Mouse (Mus musculus): ENCODE measurements around the gene Arhgap27. TPM values are rescaled to one million over a fixed set of nuclear protein-coding genes. Genes with fewer than 3 reads are reported as not detected.
A peak's percentile ranks its signal among the peaks of the same experiment; 100 is the strongest.
"Not testable (repeated sequence)": the region's sequence is repeated elsewhere in the genome, so short reads cannot be mapped to it uniquely, and the experiment has no call there.

The Arhgap27 gene
- polyA plus RNA-seq, 1 experiment: 2.0 TPM

DNA sequence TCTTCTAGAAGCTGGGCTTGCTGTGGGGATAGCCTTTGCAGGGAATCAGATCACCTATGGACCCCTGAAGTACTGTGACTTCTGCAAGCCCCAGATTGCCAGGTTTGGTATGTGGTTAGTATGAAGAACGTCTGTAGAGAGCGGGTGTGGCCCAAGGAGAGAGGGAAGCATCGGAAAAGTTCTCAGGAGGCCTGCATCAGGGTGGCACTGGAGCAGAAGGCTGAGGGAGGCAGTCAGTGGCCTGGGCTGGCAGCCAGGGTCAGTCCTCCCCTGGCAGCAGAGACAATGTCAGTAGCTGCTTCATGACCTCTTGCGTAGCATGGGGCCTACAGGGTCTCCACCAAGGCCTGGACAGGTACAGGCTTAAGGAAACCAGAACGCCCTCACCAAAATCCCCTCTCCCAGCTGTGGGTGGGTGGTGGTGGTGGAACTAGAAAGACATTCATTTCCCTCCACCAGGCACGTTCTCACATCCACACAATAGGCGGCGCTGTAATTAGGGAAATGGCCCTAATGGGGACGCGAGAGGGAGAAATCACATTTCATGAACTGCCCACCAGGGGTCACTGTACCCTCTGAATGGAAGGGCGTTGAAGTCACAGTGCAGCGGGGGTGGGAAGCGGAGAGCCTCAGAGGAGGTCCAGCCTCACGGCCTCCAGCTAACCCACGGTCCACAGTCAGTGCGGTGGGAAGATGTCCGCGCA lies 31.2 kb downstream of the Arhgap27 start:
- no peak overlapping the region for H3K4me3 ChIP-seq (ENCODE audit: insufficient read depth, low read length)
- TF ChIP-seq CTCF (IDR thresholded peaks at IDR 0.05; ENCODE audit: borderline replicate concordance, insufficient read depth, low read length) (peak; percentile 68), POLR2A (IDR thresholded peaks at IDR 0.05; ENCODE audit: low read depth, low read length) (no peak)
- no peak overlapping the region for H3K27ac ChIP-seq (ENCODE audit: insufficient read depth, low read length)
- no peaks in the 10 kb centered on the region for H3K4me1 ChIP-seq (ENCODE audit: control insufficient read depth, insufficient read depth, low read length)

- H3K4me3 ChIP-seq (ENCODE audit: insufficient read depth, low read length): no peak overlapping the region
- TF ChIP-seq CTCF (IDR thresholded peaks at IDR 0.05; ENCODE audit: borderline replicate concordance, insufficient read depth, low read length) (no peak), POLR2A (IDR thresholded peaks at IDR 0.05; ENCODE audit: low read depth, low read length) (no peak)
- no peaks in the 10 kb centered on the region for H3K4me1 ChIP-seq (ENCODE audit: control insufficient read depth, insufficient read depth, low read length)
Measured at GRCm38 (mm10) chr11:103331502-103332185, 31.8 kb downstream of the Arhgap27 start.

DNA sequence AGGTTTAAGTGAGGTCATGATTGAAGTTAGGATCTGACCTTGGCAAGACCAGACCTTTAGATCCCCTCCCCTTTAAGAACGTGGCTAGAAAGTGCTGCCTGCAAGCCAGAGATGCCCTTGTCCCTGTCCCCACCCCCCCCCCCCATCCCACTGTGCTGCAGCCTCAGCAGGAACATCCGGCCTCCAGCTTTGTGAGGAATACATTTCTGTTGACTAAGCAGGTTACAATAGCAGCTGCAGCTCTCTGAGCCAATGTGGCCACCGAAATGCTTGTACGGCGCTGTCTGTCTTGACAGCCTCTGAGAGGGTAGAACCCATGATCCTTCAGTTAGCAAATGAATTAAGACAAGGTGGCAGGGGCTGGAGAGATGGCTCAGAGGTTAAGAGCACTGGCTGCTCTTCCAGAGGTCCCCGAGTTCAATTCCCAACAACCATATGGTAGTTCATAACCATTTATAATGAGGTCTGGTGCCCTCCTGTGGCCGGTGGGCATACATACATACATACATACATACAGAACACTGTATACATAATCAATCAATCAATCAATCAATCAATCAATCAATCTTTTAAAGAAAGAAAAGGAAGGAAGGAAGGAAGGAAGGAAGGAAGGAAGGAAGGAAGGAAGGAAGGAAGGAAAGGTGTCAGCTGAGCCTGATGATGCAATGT lies 32.7 kb downstream of the Arhgap27 start:
- Histone ChIP-seq H3K27ac (ENCODE audit: insufficient read depth, low read length) (no peak overlapping the region), H3K4me1 (ENCODE audit: control insufficient read depth, insufficient read depth, low read length) (no peaks in the 10 kb centered on the region), H3K4me3 (ENCODE audit: insufficient read depth, low read length) (no peak overlapping the region)
- TF ChIP-seq CTCF (IDR thresholded peaks at IDR 0.05; ENCODE audit: borderline replicate concordance, insufficient read depth, low read length): no peak
- TF ChIP-seq POLR2A (IDR thresholded peaks at IDR 0.05; ENCODE audit: low read depth, low read length): no peak

More at GRCm38 (mm10) chr11:103331502-103332185, 31.8 kb downstream of the Arhgap27 start:
- H3K27ac ChIP-seq (ENCODE audit: insufficient read depth, low read length): no peak overlapping the region

DNA sequence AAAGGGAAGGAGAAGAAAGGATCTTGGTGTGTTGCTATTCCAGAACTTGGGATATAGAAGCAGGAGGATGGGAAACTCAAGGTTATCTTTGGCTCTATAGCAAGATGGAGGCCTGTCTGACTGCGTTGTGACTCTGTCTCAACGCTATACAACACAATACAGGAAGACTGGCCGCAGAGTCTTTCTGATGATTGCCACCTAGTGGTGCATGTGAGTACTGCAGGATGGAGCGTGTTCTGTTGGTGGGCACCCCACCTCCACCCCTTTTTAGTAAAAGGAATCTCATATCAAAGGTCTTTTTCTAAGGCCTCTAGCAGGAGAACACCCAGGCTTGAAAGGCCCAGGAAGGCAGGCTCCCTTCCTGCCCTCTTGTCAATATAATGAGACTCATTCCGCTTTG lies 36.5 kb downstream of the Arhgap27 start:
- no peak overlapping the region for H3K27ac ChIP-seq (ENCODE audit: insufficient read depth, low read length)
- no peak overlapping the region for H3K4me3 ChIP-seq (ENCODE audit: insufficient read depth, low read length)
- no peak for TF ChIP-seq POLR2A (IDR thresholded peaks at IDR 0.05; ENCODE audit: low read depth, low read length)
- peak; percentile 59; the same call in 1 of the 2 replicates for TF ChIP-seq CTCF (IDR thresholded peaks at IDR 0.05; ENCODE audit: borderline replicate concordance, insufficient read depth, low read length)
- no peaks in the 10 kb centered on the region for H3K4me1 ChIP-seq (ENCODE audit: control insufficient read depth, insufficient read depth, low read length)

- TF ChIP-seq CTCF (IDR thresholded peaks at IDR 0.05; ENCODE audit: borderline replicate concordance, insufficient read depth, low read length) (peak; percentile 91), POLR2A (IDR thresholded peaks at IDR 0.05; ENCODE audit: low read depth, low read length) (no peak)
Measured at GRCm38 (mm10) chr11:103325172-103325571, 38.3 kb downstream of the Arhgap27 start.

DNA sequence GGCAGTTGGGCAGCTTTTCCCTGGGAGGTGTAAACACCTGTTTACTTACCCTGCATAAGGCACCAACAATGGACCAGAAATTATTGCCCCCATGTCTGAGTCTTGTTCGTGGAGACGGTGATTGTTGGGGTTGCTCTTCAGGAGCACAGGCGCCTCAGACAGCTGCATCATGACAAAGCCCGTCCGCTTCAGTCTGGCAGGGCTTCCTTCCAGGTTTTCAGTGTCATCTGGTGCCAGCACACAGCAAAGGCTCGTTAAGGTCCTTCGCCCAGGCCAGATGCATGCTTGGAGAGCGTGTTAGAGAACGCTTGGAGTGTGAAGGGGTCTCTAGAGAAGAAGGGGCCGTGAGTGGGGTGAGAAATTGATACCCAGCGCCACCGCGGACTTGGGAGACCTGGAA lies 38.8 kb downstream of the Arhgap27 start:
- TF ChIP-seq POLR2A (IDR thresholded peaks at IDR 0.05; ENCODE audit: low read depth, low read length) (no peak), CTCF (IDR thresholded peaks at IDR 0.05; ENCODE audit: borderline replicate concordance, insufficient read depth, low read length) (no peak)
- Histone ChIP-seq H3K4me1 (ENCODE audit: control insufficient read depth, insufficient read depth, low read length) (peaks cover 4% of the 10 kb centered on the region; the same call in 1 of the 2 replicates), H3K27ac (ENCODE audit: insufficient read depth, low read length) (no peak overlapping the region), H3K4me3 (ENCODE audit: insufficient read depth, low read length) (no peak overlapping the region)

More at GRCm38 (mm10) chr11:103325172-103325571, 38.3 kb downstream of the Arhgap27 start:
- no peak overlapping the region for H3K27ac ChIP-seq (ENCODE audit: insufficient read depth, low read length)
- no peak overlapping the region for H3K4me3 ChIP-seq (ENCODE audit: insufficient read depth, low read length)
- H3K4me1 ChIP-seq (ENCODE audit: control insufficient read depth, insufficient read depth, low read length): peaks cover 4% of the 10 kb centered on the region; the same call in 1 of the 2 replicates

- not testable (repeated sequence) for H3K4me1 ChIP-seq (ENCODE audit: control insufficient read depth, insufficient read depth, low read length); H3K27ac ChIP-seq (ENCODE audit: insufficient read depth, low read length); H3K4me3 ChIP-seq (ENCODE audit: insufficient read depth, low read length)
Measured at GRCm38 (mm10) chr11:103322832-103323231, 40.7 kb downstream of the Arhgap27 start.

DNA sequence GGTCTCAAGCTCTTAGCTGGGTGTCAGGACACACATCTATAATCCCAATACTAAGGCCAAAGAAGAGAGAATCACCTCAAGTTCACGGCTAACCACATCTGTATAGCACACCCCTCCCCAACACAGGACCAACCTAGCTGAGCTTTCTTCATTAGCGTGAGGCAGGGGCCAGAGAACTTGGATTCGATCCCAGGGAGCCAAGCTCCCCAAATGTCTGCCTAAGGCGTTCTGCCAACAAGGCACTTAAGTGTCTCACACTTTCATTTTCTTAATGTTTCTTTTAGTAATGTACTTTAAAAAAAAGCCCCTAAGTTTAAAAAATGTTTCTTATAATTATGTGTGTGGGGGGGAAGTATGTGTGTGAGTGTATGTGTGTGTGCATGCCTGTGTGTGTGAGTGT lies 42.8 kb downstream of the Arhgap27 start:
- Histone ChIP-seq H3K4me3 (ENCODE audit: insufficient read depth, low read length) (no peak overlapping the region), H3K4me1 (ENCODE audit: control insufficient read depth, insufficient read depth, low read length) (peaks cover 4% of the 10 kb centered on the region; the same call in 1 of the 2 replicates), H3K27ac (ENCODE audit: insufficient read depth, low read length) (no peak overlapping the region)
- TF ChIP-seq CTCF (IDR thresholded peaks at IDR 0.05; ENCODE audit: borderline replicate concordance, insufficient read depth, low read length) (no peak), POLR2A (IDR thresholded peaks at IDR 0.05; ENCODE audit: low read depth, low read length) (no peak)

DNA sequence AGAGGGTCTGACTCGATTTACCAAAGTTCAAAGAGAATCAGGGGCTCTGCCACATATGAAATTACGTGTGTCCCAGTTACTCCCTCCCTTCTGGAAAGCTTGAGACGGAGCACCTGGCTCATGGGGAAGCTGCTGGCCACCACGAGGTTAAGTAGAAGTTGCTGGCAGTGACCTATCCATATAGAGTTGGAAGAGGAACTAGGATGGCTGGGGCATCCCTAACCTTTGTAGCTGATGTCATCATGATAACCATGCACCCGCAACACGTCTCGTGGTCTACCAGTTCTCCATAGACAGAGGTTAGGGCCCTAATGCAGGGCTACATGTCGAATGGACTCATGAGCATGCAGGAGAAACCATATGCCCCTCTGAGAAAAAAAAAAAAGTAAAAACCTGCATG lies 43.3 kb downstream of the Arhgap27 start:
- H3K4me1 ChIP-seq (ENCODE audit: control insufficient read depth, insufficient read depth, low read length): peaks cover 4% of the 10 kb centered on the region; the same call in 1 of the 2 replicates
- H3K27ac ChIP-seq (ENCODE audit: insufficient read depth, low read length): no peak overlapping the region
- no peak overlapping the region for H3K4me3 ChIP-seq (ENCODE audit: insufficient read depth, low read length)
- TF ChIP-seq CTCF (IDR thresholded peaks at IDR 0.05; ENCODE audit: borderline replicate concordance, insufficient read depth, low read length) (no peak), POLR2A (IDR thresholded peaks at IDR 0.05; ENCODE audit: low read depth, low read length) (no peak)

GRCm38 (mm10) chr11:103318042-103318441 lies 45.5 kb downstream of the Arhgap27 start:
- Histone ChIP-seq H3K4me3 (ENCODE audit: insufficient read depth, low read length) (no peak overlapping the region), H3K27ac (ENCODE audit: insufficient read depth, low read length) (no peak overlapping the region), H3K4me1 (ENCODE audit: control insufficient read depth, insufficient read depth, low read length) (peaks cover 8% of the 10 kb centered on the region; the same call in 1 of the 2 replicates)
- TF ChIP-seq CTCF (IDR thresholded peaks at IDR 0.05; ENCODE audit: borderline replicate concordance, insufficient read depth, low read length): no peak
- TF ChIP-seq POLR2A (IDR thresholded peaks at IDR 0.05; ENCODE audit: low read depth, low read length): no peak

All from embryonic fibroblast, embryonic 13.5 days (primary cell).